Mouse (Mus musculus) cerebral cortex, adult 2 months (tissue): ENCODE measurements around the gene Cog6.

Experiments
- WGBS: fragments of 180-500 bp; shearing (Covaris S2); methylation state at CpG from one replicate; pipeline ENCODE4 v1.1.7; 2018; 5-methylcytosine and 5-hydroxymethylcytosine counted together

Cog6 gene

DNA sequence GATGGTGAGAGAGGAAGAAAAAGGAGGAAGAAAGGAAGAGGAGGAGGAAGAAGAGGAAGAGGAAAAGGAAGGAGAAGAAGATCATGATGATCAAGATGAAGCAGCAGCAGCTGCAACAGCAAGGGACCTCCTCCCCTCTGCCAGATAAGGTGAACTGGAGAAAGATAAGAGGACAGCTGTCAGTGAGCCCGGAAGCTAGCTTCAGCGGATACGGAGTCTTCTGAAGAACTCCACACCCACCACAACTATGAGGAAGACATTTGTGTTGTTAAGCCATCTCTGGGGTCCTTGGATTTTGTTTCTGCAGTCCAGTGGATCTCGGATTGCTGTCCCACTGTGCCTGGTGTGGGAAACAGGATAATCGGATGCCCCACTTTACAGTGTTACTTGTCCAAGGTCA lies 15.4 kb upstream of the Cog6 start:
- 57% methylated on average over 5 of the region's 5 CpGs for WGBS

DNA sequence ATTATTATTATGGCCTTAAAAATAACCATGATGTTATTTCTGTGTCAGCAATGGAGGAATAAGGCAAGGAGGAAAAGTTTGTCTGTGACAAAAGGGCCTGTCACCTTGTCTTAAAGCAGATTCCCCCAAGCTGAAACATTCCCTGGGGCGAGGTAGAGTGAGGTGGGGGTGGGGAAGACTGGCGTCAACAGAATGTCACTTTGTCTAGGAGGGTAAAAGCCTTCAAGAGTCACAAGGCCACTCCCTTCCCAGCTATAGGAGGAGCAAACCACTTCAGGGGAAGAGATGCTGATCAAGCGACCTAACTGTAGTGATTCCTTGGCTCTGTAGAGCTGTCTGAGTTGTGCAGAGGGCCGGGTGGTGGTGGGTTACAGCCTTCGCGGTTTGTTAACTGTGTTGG lies 14.5 kb upstream of the Cog6 start:
- WGBS, result 72% methylated on average over 6 of the region's 6 CpGs

DNA sequence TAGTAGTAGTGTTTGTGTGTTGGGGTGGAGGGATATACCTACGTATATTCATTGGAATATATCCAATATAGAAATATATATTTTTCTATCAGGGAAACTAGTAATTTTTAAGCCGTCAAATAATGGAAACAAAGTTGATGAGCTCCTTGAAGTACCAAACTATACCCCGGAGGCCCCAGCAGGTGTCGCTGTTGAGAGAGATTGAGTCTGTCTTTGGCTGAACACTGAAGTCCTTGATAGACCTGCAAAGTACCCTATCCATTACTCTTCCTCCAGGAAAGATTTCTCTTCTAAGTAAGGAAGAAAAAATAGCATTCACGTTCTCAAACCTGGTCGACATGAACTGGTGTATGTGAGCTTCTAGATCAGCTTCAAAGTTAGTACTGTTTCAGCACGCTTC lies 12.0 kb upstream of the Cog6 start:
- 21% methylated on average over 7 of the region's 7 CpGs for WGBS

DNA sequence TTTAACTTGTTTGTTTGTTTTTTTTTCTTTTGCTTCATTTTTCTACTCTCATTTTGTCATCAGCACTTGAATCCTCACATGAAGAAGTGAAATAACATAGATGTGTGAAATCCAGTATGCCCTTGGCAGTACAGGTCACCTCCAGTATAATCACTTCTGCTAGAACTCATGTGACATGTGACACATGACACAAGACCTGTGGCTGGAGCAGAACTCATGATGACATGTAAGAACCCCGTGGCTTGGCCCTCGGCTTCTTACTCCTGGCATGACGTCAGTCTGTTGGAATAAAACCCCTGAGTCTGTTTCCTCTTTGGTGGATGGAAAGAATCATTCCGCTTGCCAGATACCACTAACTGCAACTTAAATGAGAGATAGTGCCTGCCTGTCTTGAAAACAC lies 10.3 kb upstream of the Cog6 start:
- whole genome bisulfite sequencing, result 85% methylated on average over 4 of the region's 4 CpGs

DNA sequence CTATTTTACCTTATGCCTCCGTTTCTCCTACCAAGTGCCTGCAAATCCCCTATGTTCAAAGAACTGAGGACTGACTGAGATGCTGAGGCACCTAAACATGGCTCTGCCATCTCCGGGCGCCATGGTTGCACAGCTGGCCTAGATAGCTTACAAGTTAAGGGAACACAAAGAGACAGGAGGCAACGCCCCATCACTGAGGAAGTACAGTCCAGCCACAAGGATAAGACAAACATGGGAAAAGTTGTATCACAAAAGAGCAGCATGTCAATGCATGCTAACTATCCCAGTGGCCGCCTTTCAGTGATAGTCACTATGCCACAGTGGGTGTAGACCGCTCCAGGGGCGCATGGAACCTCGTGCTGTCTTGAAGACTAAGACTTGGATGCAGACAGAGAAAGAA lies 9.6 kb downstream of the Cog6 start:
- 93% methylated on average over 8 of the region's 8 CpGs for WGBS

DNA sequence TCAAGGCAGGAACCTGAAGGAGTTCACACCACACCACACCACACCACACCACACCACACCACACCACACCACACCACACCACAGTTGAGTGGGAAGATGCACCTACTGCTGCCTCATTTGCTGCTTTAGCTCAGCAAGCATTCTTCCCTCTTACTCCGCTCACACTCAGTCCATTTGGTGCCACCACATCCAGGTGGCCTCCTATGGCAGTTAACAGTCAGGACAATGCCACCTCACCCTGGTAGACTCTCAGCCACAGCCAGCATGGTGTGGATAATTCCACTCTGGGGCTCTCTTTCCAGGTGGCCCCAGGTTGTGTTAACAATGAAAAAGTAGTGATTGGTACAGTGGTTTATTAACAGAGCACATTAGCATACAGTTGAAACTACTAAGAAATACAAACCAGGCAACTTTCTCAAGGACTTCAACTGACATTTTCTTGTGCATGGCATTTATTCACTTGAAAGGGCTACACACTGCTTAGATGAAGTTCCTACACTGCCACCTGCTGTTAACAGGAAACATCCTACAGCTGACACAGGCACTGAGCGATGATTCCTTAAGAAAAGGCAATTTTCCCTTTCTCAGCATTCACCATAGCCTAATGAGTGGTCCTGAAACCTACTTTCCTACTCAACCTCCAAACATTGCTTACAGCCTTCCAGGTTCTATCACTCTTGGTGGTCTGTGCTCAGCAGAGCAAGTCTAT lies 12.5 kb downstream of the Cog6 start:
- 51% methylated on average over 2 of the region's 2 CpGs for WGBS

DNA sequence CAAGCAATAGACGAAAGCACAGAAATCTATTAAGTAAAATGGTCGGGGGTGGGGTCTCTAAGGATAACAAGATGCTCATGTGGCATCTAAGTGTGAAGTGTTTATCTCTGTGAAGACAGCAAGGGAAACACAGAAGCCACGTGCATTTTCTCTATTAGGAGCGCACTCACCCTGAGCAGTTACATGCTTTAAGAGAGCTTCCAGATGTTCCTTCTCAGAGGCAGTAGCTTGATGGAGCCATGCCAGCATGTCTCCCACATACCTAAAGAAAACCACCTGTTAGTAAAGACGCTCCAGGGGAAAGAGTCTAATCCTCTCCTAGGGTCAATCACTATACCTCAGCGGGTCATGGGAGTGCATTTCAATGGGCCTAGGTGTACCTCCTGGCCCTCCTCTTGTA lies 15.0 kb downstream of the Cog6 start:
- 76% methylated on average over 6 of the region's 6 CpGs for WGBS

DNA sequence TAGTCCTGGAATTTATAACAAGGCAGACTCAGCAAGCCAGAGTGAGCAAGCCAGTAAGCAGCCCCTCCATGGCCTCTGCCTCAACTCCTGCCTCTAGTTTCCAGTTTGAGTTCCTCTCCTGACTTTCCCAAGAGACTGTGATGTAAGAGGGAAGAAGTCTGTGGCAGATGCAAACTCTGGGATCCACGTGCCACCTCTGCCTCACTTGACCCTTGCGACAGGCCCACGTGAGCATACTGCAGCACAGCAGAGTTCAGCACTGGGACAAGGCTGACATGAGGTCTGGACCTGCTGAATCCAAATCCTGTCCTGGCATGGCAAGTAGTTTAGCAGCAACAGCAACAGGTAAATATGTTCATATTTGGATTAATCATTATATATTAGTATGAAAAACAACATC lies 17.0 kb downstream of the Cog6 start:
- WGBS, result 81% methylated on average over 3 of the region's 3 CpGs

DNA sequence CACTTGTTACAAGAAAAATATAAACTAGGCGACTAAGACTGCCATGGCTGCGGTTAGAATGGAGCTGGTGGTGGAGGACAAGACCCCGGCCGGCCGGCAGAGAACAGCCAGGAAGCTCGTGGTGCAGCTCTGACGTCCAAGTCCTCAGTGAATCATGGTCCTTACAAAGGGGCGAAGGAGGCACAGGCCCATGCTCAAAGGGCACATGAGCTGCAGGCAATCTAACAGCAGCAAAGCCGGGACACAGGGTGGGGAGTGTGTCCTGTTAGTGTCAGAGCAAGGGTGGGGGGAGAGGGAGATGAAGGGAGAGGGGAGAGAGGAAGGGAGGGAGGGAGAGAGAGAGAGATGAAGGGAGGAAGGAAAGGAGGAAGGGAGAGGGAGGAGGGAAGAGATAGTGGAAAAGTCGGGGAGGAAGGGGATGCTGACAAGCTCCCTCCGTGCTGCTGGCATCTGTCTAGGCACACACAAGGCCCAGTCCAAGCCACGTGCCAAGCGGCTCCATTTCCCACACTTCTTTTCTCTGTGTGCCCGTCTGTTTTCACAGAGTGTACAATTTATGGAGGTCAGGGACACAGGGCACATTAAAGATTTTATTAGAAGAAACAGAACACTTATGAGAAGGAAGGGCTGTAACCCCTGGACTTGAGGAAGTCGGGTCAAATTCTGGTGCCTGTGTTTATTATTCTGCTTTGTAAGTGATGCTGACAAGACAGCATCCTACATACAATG lies 17.9 kb downstream of the Cog6 start:
- whole genome bisulfite sequencing, result 83% methylated on average over 15 of the region's 15 CpGs

DNA sequence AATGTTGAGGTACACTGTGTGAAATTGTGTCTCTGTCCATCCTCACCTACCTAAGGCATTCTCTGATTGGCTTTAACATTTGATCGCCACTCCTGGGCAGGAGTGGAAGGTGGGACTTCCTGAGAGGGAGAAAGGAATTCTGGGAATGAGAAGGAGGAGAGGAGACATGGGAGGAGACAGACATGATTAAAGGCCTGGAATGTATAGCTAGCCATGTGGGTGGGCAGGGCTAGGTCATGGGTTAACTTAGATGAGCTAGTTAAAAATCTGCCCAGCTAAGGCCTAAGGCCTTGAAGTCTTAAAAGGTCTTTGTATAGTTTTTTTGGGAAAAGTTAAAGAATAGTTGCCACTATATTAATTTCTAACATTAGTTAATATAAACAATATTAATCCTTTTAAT lies 19.7 kb downstream of the Cog6 start:
- 85% methylated on average over 1 of the region's 1 CpGs for WGBS

DNA sequence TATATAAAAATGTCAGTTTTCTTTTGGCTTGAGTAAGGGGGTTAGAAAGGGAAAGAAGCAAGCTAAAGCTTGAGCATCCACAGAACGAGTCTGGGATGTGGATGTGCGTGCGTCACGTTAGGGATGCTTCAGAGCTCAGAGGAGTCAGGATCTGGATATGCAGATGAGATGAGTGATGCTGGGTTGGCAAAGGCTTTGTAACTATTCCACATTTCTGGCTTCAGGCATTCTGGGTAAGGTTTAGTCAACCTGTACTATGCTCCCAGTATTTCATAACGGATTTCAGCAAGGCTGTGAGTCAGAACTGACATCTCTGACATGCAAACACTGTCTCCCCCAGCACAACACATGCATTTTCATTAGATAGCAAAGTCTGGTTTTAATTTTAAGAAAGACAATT lies 20.4 kb downstream of the Cog6 start:
- 74% methylated on average over 5 of the region's 5 CpGs for WGBS

DNA sequence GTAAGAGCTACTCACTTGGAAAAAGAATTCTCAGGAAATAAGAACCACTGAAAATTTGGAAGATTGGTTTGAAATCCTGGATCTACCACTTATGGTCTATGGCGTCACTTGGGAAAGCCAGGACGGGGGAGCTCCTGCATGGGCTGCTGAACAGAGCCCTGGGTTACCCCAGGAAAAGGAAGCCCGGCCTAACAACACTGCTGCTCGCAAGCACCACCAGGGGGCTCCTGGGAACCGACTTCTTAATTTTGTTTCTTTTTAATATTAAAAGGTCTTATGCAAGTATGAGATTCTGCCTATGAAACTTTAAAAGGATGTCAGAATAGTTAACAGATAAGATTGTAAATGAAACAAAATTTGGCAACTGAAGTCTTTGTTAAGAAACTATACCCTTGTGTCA lies 22.4 kb downstream of the Cog6 start:
- 63% methylated on average over 5 of the region's 5 CpGs for WGBS

DNA sequence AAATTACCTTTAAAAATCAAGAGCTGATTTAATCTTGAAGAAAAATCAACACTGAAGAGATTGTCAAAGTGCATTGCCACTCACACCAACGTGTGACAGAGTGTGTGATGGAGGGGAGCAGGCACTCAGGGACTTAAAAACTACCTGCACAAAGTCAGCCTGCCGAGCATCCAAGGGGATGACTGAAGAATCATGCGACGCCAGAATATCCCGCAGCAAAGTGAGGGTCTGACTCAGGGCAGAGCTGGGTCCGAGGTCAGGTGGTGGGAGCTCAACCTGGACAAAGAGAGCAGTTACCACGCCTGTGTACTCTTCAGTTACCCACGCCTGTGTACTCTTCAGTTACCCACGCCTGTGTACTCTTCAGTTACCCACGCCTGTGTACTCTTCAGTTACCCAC lies 23.7 kb downstream of the Cog6 start:
- WGBS, result 91% methylated on average over 10 of the region's 10 CpGs

DNA sequence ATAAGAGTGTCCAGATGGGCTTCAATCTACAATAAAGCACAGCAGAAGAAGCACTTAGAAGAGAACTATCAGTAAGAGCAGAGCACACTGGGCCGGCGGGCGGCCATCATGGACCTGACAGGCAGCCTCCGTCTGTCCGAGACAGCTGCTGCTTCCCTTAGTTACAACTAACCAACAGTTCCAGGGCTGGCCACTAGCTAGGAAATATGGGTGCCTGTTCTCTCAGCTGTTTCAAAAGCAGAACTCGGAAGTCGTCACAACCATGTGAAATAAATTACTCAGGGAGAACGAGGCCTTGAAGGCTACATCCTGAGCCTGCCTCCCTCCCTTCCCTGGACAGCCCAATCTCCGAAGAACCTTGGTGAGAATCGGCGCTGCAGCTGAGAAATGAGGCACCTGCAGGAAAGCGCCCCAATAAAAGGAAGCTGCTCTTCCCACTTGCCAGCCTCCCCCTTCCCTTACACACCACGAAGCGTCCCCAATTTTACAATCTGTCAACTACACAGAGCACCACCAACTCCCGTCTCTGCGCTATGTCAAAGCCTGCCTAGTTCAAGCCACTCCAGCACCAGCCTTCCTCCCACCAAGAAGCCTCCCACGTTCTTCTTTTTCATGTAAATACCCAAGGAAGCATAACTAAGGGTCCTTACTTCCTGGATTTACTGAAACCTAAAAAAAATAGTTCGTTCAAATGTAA lies 26.8 kb downstream of the Cog6 start:
- WGBS, result 67% methylated on average over 18 of the region's 18 CpGs

DNA sequence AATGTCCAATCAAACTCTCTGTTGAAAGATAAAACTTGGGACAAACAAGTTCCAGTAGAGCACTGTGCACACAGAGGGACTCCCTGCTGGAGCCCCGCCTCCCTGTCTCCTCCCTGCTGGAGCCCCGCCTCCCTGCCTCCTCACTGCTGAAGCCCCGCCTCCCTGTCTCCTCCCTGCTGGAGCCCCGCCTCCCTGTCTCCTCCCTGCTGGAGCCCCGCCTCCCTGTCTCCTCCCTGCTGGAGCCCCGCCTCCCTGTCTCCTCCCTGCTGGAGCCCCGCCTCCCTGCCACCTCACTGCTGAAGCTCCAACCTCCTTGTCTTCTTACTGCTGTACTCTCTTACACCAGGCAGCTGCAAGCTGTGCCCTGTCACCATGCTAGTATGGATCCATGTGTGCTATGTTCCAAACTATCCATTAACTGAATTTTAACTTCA lies 31.5 kb downstream of the Cog6 start:
- 70% methylated on average over 7 of the region's 7 CpGs for WGBS

DNA sequence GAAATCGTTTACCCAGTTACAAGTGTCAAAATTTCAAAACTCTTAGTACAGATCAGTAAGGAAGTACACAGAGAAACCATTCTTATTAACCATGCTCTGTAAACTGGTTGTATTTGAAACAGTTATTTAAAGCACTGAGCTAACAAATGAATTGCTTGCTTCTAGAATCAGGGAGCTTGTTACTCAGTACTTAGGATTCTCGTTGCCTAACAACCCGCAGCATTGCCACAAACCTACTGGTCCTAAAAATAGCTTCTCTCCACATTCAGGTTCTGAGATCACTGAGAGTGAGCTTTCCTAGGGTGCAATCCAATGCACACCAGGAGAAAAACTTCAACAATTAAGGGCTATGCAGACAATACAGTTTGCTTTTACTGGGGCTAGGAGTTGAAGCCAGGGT lies 33.3 kb downstream of the Cog6 start:
- 37% methylated on average over 3 of the region's 3 CpGs for WGBS

DNA sequence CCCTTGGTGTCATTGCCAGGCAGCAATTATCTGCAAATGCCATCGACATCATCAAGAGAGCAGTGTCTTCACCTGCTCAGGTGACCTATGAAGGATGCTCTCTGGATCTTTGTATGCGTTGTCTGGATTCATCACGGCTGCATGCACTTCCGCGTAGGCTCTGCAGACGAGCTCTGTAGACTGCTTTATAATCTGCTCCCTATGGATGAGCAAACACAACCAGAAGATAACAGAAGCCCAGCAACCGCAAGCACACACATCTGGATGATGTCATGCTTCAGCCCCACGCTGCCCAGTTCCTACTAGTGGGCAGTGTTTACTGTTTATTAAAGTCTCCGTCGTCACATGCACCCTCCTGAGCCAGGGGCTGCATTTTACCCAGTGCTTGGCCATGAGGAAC lies 34.0 kb downstream of the Cog6 start:
- WGBS, result 78% methylated on average over 10 of the region's 10 CpGs

DNA sequence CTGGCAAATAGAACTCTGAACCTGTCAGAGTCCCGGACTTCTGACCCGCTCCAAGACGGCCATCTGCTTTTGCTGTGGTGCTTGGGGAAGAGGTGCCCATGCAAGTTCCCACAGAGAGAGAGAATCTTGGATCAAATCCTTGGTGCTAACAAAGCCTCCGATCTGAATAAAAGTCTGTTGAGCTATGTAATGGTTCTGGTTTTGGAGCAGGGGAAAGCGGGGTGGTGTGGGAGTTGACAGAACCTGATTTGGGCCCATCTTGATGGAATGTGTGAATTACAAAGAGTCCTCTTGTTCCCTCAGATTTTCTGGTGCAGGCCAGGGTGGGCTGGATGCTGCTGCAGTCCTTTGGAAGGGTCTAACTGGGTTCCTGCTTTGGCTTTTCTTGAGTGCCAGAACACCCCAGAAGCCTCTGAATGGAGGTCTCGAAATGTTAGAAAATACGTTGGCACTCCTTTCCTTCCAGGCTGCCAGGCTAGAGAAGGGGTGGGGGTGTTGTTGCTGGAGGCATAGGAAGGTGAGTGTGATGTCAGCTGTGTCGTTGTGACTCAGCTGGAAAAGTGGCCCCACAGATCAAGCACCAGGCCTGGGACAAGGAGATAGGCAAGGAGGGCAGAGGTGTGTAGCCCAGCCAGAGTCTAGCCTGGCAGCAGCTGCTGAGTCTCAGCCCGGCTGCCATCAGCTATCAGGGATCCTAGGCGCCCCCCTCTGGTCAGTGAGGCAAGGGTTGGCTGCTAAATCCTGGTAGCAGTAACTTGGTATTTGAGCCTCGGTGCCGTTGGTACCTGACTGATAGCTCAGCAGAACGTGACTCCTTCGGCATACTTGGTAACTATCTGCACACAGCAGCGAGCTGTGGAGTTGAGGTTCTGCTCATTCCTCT lies 42.1 kb downstream of the Cog6 start:
- 27% methylated on average over 15 of the region's 15 CpGs for WGBS

DNA sequence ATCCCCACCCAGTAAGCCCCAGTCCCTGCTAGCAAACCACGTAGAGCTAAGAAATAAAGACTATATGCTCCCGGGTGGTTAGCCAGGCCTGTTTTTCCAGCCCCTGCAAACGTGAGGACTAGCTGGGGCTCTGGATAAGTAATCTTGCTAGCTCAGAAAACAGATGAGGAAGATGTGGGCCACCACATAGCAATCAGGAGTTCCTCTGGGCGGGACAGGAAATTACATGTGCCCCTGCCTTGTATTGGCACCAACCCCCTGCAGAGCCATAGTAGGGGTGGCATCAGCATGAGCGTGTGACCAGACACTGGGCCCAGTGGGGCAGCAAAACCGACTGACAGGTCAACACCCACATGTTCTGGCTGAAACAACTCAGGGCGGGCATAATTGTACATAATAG lies 44.1 kb downstream of the Cog6 start:
- WGBS, result 85% methylated on average over 7 of the region's 7 CpGs

DNA sequence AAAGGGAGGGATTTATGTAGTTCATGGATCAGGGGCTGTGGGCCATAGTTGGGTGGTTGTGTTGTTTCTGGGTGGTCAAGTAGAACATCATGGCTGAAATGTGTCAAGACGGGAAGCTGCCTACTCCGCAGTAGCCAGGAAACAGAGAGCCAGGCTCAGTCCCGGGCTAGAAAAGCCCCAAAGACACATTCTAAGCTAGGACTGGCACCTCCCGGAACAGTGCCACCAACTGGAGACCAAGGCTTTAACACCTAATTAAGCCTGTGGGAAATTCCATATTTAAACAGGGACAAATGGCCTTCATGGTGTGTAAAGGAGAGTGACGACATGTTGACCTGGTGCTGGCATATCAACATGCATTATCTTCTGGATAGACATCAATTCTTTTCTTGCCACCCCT lies 50.0 kb downstream of the Cog6 start:
- WGBS, result 92% methylated on average over 5 of the region's 5 CpGs

DNA sequence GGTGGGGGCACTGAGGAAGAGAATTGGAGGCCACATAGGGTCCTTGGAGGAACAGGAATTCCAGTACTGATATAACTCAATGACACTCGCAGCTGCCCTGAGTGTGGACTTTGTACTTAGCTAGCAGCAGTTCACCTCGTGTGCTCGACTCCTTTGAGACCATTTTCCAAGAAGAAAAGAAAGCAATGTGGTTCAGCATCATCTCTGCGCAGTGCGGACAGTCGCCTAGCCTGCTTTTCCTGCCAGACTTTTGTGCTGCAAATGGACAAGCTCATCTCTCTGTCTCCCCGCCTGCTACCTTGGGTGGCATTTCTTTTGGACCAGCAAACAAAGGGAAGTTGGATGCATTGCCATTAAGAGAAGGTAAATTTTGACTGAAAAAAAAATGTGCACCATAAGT lies 52.8 kb downstream of the Cog6 start:
- 82% methylated on average over 7 of the region's 7 CpGs for WGBS

DNA sequence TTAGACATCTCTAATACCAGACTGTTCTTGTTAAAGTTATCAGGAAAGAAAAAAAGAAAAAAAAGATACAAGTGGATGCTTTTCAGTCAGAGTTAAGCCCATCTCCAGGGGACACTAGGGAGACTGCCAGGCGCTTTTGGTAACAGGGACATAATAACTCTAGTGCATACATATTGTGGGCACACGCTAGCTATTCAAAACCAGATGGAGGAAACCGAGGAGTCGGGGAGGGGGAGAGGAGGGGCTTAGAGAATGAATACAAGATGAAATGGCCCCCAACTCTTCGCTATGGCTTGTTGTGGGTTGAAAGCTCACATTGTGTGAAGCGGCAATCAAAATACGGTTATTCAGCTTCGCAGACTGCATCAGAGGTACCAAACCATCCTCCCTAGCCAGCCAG lies 53.6 kb downstream of the Cog6 start:
- 63% methylated on average over 8 of the region's 8 CpGs for WGBS
